ENCODE assay signal across 8 mouse cellular contexts in the genomic region with DNA sequence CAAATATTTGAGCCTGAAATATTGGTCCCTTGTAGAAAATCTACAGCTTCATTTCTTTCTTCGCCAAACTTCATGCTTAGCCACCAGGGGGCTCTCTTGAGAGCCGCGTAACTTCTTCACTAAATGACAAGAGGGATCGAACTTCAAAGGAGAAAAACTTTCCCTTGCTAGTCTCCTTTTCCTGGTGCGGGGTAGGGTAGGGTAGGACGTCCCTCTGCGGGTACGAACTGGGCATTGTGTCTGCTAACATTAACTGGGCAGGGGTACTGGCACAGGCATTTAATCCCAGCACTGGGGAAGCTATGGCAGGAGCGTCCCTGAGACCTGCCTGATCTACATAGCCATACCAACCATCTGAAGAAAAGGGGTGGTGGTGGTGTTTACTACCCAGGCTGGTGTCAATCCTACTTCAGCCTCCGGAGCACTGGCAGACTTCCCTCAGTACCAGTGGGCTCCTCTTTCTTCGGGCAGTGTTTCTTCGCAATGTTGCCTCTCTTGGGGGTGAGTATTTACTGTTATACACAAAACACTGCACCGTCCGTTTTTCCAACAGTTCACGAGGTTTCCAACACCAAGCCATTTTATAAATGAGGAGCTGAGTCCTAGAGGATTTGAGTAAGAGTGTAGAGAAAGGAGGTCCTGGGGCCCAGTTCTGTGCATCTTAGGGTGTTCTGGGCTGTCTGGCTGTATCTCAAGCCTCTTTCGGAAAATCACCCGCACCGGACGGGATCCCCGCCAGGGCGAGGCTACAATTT. TPM values are rescaled to one million over a fixed set of nuclear protein-coding genes. Genes with fewer than 3 reads are reported as not detected.
DNase-seq lines count a peak whose midpoint lies in the region; ATAC-seq and TF ChIP-seq lines count a peak whose summit lies in the region.

No protein-coding gene starts in this region.

- H3K36me3 ChIP-seq in thymus, adult 2 months (ENCODE audit: control insufficient read depth, insufficient read depth, low read length) = no peaks in the 10 kb centered on the region
- H3K36me3 ChIP-seq in forebrain, embryonic 16.5 days (ENCODE audit: control insufficient read depth, insufficient read depth) = no peaks in the 10 kb centered on the region
- H3K36me3 ChIP-seq in intestine, embryonic 14.5 days (ENCODE audit: control insufficient read depth, insufficient read depth, low read length) = peaks cover 2% of the 10 kb centered on the region; the same call in 1 of the 2 replicates
- H3K36me3 ChIP-seq in liver, embryonic 12.5 days = no peaks in the 10 kb centered on the region

- peak overlapping the region; percentile 96 for H3K4me2 ChIP-seq in forebrain, embryonic 16.5 days (ENCODE audit: low read length)
- peak overlapping the region; percentile 86 for H3K4me2 ChIP-seq in intestine, embryonic 14.5 days (ENCODE audit: low read length)
- H3K4me2 ChIP-seq in liver, embryonic 12.5 days = peak overlapping the region; percentile 62

- TF ChIP-seq POLR2A in thymus, adult 2 months (IDR thresholded peaks at IDR 0.05; ENCODE audit: control insufficient read depth, extremely low read depth, insufficient read depth, low read length, poor library complexity) = no peak
- TF ChIP-seq POLR2A in bone marrow macrophage, adult 2 months (IDR thresholded peaks at IDR 0.05; ENCODE audit: borderline replicate concordance, low read depth, low read length) = no peak

- H3K9me3 ChIP-seq in forebrain, embryonic 16.5 days (ENCODE audit: control insufficient read depth, low read length) = no peaks in the 10 kb centered on the region
- H3K9me3 ChIP-seq in intestine, embryonic 14.5 days (ENCODE audit: control insufficient read depth, low read length) = no peaks in the 10 kb centered on the region
- no peaks in the 10 kb centered on the region for H3K9me3 ChIP-seq in liver, embryonic 12.5 days (replicated peaks)

- H3K4me3 ChIP-seq in thymus, adult 2 months (ENCODE audit: control insufficient read depth, insufficient read depth, low read length) = no peak overlapping the region
- H3K4me3 ChIP-seq in bone marrow macrophage, adult 2 months (ENCODE audit: insufficient read depth, low read length) = peak overlapping the region; percentile 41
- peak overlapping the region; percentile 70 for H3K4me3 ChIP-seq in forebrain, embryonic 16.5 days (replicated peaks; ENCODE audit: low read length)
- peak overlapping the region; percentile 56 for H3K4me3 ChIP-seq in intestine, embryonic 14.5 days (ENCODE audit: low read depth, low read length)
- H3K4me3 ChIP-seq in liver, embryonic 12.5 days = peak overlapping the region; percentile 51

- no peak for TF ChIP-seq CTCF in thymus, adult 2 months (IDR thresholded peaks at IDR 0.05; ENCODE audit: borderline replicate concordance, control insufficient read depth, extremely low read depth, insufficient read depth, low read length, poor library complexity)
- no peak for TF ChIP-seq CTCF in bone marrow macrophage, adult 2 months (IDR thresholded peaks at IDR 0.05; ENCODE audit: low read depth, low read length)

- H3K4me1 ChIP-seq in thymus, adult 2 months (replicated peaks; ENCODE audit: control insufficient read depth, insufficient read depth, low read length) = peaks cover 14% of the 10 kb centered on the region
- no peaks in the 10 kb centered on the region for H3K4me1 ChIP-seq in bone marrow macrophage, adult 2 months (ENCODE audit: control insufficient read depth, insufficient read depth, low read length)
- H3K4me1 ChIP-seq in forebrain, embryonic 16.5 days (replicated peaks; ENCODE audit: control insufficient read depth, insufficient read depth, low read length) = peaks cover 46% of the 10 kb centered on the region
- H3K4me1 ChIP-seq in intestine, embryonic 14.5 days (replicated peaks; ENCODE audit: control insufficient read depth, insufficient read depth, low read length) = peaks cover 37% of the 10 kb centered on the region
- H3K4me1 ChIP-seq in liver, embryonic 12.5 days = peaks cover 24% of the 10 kb centered on the region

- WGBS in thymus, adult 2 months = 5% methylated on average over 21 of the region's 21 CpGs
- WGBS in forebrain, embryonic 16.5 days = under 1% methylated on average over 21 of the region's 21 CpGs
- whole genome bisulfite sequencing in intestine, embryonic 14.5 days = 2% methylated on average over 21 of the region's 21 CpGs
- 2% methylated on average over 21 of the region's 21 CpGs for WGBS in liver, embryonic 12.5 days (ENCODE audit: insufficient replicate concordance)

- peaks cover 25% of the 10 kb centered on the region; the same call in 1 of the 2 replicates for H3K27me3 ChIP-seq in thymus, adult 2 months (ENCODE audit: control insufficient read depth, insufficient read depth, low read length)
- no peaks in the 10 kb centered on the region; the same call in 1 of the 2 replicates for H3K27me3 ChIP-seq in forebrain, embryonic 16.5 days (replicated peaks; ENCODE audit: control insufficient read depth, insufficient read depth, low read length)
- H3K27me3 ChIP-seq in intestine, embryonic 14.5 days (replicated peaks; ENCODE audit: control insufficient read depth, insufficient read depth, low read length) = no peaks in the 10 kb centered on the region
- H3K27me3 ChIP-seq in liver, embryonic 12.5 days (replicated peaks) = peaks cover 81% of the 10 kb centered on the region

- H3K27ac ChIP-seq in thymus, adult 2 months (ENCODE audit: control insufficient read depth, insufficient read depth, low read length) = no peak overlapping the region
- H3K27ac ChIP-seq in bone marrow macrophage, adult 2 months (ENCODE audit: insufficient read depth, low read depth, low read length) = no peak overlapping the region
- H3K27ac ChIP-seq in forebrain, embryonic 16.5 days (ENCODE audit: low read length) = peak overlapping the region; percentile 61
- H3K27ac ChIP-seq in intestine, embryonic 14.5 days (ENCODE audit: low read depth) = no peak overlapping the region; the same call in 1 of the 2 replicates
- H3K27ac ChIP-seq in liver, embryonic 12.5 days = no peak overlapping the region

- H3K9ac ChIP-seq in forebrain, embryonic 16.5 days (replicated peaks; ENCODE audit: low read depth, low read length) = peak overlapping the region; percentile 66
- peak overlapping the region; percentile 23; the same call in 1 of the 2 replicates for H3K9ac ChIP-seq in intestine, embryonic 14.5 days (ENCODE audit: low read length)
- no peak overlapping the region for H3K9ac ChIP-seq in liver, embryonic 12.5 days

- peak; percentile 51 for DNase-seq in thymus, adult 2 months
- no peak for DNase-seq in thymus, adult 18-20 months
- peak; percentile 85 for DNase-seq in intestine, embryonic 14.5 days (ENCODE audit: low spot score)

- 0 out of 2 replicates have a peak, but pooled peaks have one; percentile 2 for ATAC-seq in forebrain, embryonic 16.5 days
- 0 out of 2 replicates have a peak, but pooled peaks have one; percentile 37 for ATAC-seq in intestine, embryonic 14.5 days (replicated peaks; ENCODE audit: low FRiP score, low TSS enrichment, low read depth)
- ATAC-seq in liver, embryonic 12.5 days = 0 out of 2 replicates have a peak, but pooled peaks have one; percentile 41
- ATAC-seq in monocyte, adult 5-6 weeks (replicated peaks; ENCODE audit: insufficient number of reproducible peaks, low FRiP score, low TSS enrichment, poor library complexity, severe bottlenecking) = peak; percentile 58
- no peak for ATAC-seq in erythroid progenitor cell, adult 5-6 weeks (replicated peaks; ENCODE audit: low FRiP score, poor library complexity, severe bottlenecking)

RNA-seq across cellular contexts. Expression of gene Nes, which starts 0.5 kb away (rescaled TPM):
- polyA plus RNA-seq in thymus, adult 2 months (2012; rRNA removed) = 1.1 and 1.3 TPM in 2 replicates
- 1.4 and 1.7 TPM in 2 replicates for polyA plus RNA-seq in bone marrow macrophage, adult 2 months (2012; ENCODE audit: insufficient read depth, insufficient read length, missing spikeins)
- polyA plus RNA-seq in forebrain, embryonic 16.5 days (2015; fragmentation: Nextera tagmentation; extraction: Ambion mirVana) = 35.7 and 41.6 TPM in 2 replicates
- 11.9 and 13.4 TPM in 2 replicates for polyA plus RNA-seq in intestine, embryonic 14.5 days (2014; fragmentation: Nextera tagmentation; extraction: Ambion mirVana)
- polyA plus RNA-seq in liver, embryonic 12.5 days (2016; fragmentation: Nextera tagmentation; extraction: Ambion mirVana) = 7.2 and 7.3 TPM in 2 replicates
- total RNA-seq in monocyte, adult 5-6 weeks (2017) = 0.58 to 2.0 TPM (median 1.6 TPM) in 3 replicates
- total RNA-seq in erythroid progenitor cell, adult 5-6 weeks (2015; ENCODE audit: low replicate concordance) = not detected in 2 replicates
- total RNA-seq in erythroid progenitor cell, adult 5-6 weeks (2017; ENCODE audit: low replicate concordance) = not detected in 2 replicates

RNA-seq across cellular contexts. Expression of gene Crabp2, which starts 21.9 kb away (rescaled TPM):
- 1.6 and 2.3 TPM in 2 replicates for polyA plus RNA-seq in thymus, adult 2 months (2012; rRNA removed)
- not detected in 2 replicates for polyA plus RNA-seq in bone marrow macrophage, adult 2 months (2012; ENCODE audit: insufficient read depth, insufficient read length, missing spikeins)
- polyA plus RNA-seq in forebrain, embryonic 16.5 days (2015; fragmentation: Nextera tagmentation; extraction: Ambion mirVana) = 18.9 and 19.4 TPM in 2 replicates
- polyA plus RNA-seq in intestine, embryonic 14.5 days (2014; fragmentation: Nextera tagmentation; extraction: Ambion mirVana) = 9.7 and 14.4 TPM in 2 replicates
- polyA plus RNA-seq in liver, embryonic 12.5 days (2016; fragmentation: Nextera tagmentation; extraction: Ambion mirVana) = 3.9 and 6.5 TPM in 2 replicates
- total RNA-seq in monocyte, adult 5-6 weeks (2017) = not detected in 3 replicates
- not detected in 2 replicates for total RNA-seq in erythroid progenitor cell, adult 5-6 weeks (2015; ENCODE audit: low replicate concordance)
- total RNA-seq in erythroid progenitor cell, adult 5-6 weeks (2017; ENCODE audit: low replicate concordance) = not detected in 2 replicates

RNA-seq across cellular contexts. Expression of gene Bcan, which starts 29.7 kb away (rescaled TPM):
- 0.23 and 0.54 TPM in 2 replicates for polyA plus RNA-seq in thymus, adult 2 months (2012; rRNA removed)
- polyA plus RNA-seq in bone marrow macrophage, adult 2 months (2012; ENCODE audit: insufficient read depth, insufficient read length, missing spikeins) = not detected in 2 replicates
- polyA plus RNA-seq in forebrain, embryonic 16.5 days (2015; fragmentation: Nextera tagmentation; extraction: Ambion mirVana) = 34.8 and 43.6 TPM in 2 replicates
- 0.26 and 0.73 TPM in 2 replicates for polyA plus RNA-seq in intestine, embryonic 14.5 days (2014; fragmentation: Nextera tagmentation; extraction: Ambion mirVana)
- not detected in 2 replicates for polyA plus RNA-seq in liver, embryonic 12.5 days (2016; fragmentation: Nextera tagmentation; extraction: Ambion mirVana)
- total RNA-seq in monocyte, adult 5-6 weeks (2017) = not detected in 3 replicates
- not detected in 2 replicates for total RNA-seq in erythroid progenitor cell, adult 5-6 weeks (2015; ENCODE audit: low replicate concordance)
- not detected in 2 replicates for total RNA-seq in erythroid progenitor cell, adult 5-6 weeks (2017; ENCODE audit: low replicate concordance)

RNA-seq across cellular contexts. Expression of gene Rrnad1, which starts 39.8 kb away (rescaled TPM):
- polyA plus RNA-seq in thymus, adult 2 months (2012; rRNA removed) = 68.0 and 75.4 TPM in 2 replicates
- 17.8 and 23.3 TPM in 2 replicates for polyA plus RNA-seq in bone marrow macrophage, adult 2 months (2012; ENCODE audit: insufficient read depth, insufficient read length, missing spikeins)
- polyA plus RNA-seq in forebrain, embryonic 16.5 days (2015; fragmentation: Nextera tagmentation; extraction: Ambion mirVana) = 18.4 and 23.5 TPM in 2 replicates
- polyA plus RNA-seq in intestine, embryonic 14.5 days (2014; fragmentation: Nextera tagmentation; extraction: Ambion mirVana) = 17.9 and 21.8 TPM in 2 replicates
- polyA plus RNA-seq in liver, embryonic 12.5 days (2016; fragmentation: Nextera tagmentation; extraction: Ambion mirVana) = 11.1 and 11.4 TPM in 2 replicates
- total RNA-seq in monocyte, adult 5-6 weeks (2017) = 12.9 to 20.5 TPM (median 16.9 TPM) in 3 replicates
- 2.5 and 5.0 TPM in 2 replicates for total RNA-seq in erythroid progenitor cell, adult 5-6 weeks (2015; ENCODE audit: low replicate concordance)
- 4.9 and 5.3 TPM in 2 replicates for total RNA-seq in erythroid progenitor cell, adult 5-6 weeks (2017; ENCODE audit: low replicate concordance)

RNA-seq across cellular contexts. Expression of gene Isg20l2, which starts 40.2 kb away (rescaled TPM):
- polyA plus RNA-seq in thymus, adult 2 months (2012; rRNA removed) = 31.6 and 40.8 TPM in 2 replicates
- polyA plus RNA-seq in bone marrow macrophage, adult 2 months (2012; ENCODE audit: insufficient read depth, insufficient read length, missing spikeins) = 22.0 and 22.3 TPM in 2 replicates
- polyA plus RNA-seq in forebrain, embryonic 16.5 days (2015; fragmentation: Nextera tagmentation; extraction: Ambion mirVana) = 43.5 and 49.4 TPM in 2 replicates
- polyA plus RNA-seq in intestine, embryonic 14.5 days (2014; fragmentation: Nextera tagmentation; extraction: Ambion mirVana) = 32.8 and 35.9 TPM in 2 replicates
- 51.9 and 52.2 TPM in 2 replicates for polyA plus RNA-seq in liver, embryonic 12.5 days (2016; fragmentation: Nextera tagmentation; extraction: Ambion mirVana)
- 33.3 to 49.0 TPM (median 35.4 TPM) in 3 replicates for total RNA-seq in monocyte, adult 5-6 weeks (2017)
- total RNA-seq in erythroid progenitor cell, adult 5-6 weeks (2015; ENCODE audit: low replicate concordance) = 13.3 and 16.8 TPM in 2 replicates
- total RNA-seq in erythroid progenitor cell, adult 5-6 weeks (2017; ENCODE audit: low replicate concordance) = 11.6 and 11.7 TPM in 2 replicates

Comparison
In these comparisons a context has a peak if more than half of its experiments do, and no peak if none do; other contexts are left out.
1. DNase-seq: peak in thymus, adult 2 months (single experiment) and intestine, embryonic 14.5 days (single experiment); none in thymus, adult 18-20 months (0 of 2).
2. RNA of gene Bcan, which starts 29.7 kb away (polyA plus RNA-seq): 34.8 to 43.6 TPM in forebrain, embryonic 16.5 days; 0.26 to 0.73 TPM in intestine, embryonic 14.5 days, 0.23 to 0.54 TPM in thymus, adult 2 months, not detected in bone marrow macrophage, adult 2 months and not detected in liver, embryonic 12.5 days; every median in the first group is over 10 times any median in the second.
3. Peak in every context shown above with its lines, with median percentiles within 50 percentile points of each other: H3K4me2 ChIP-seq.